Mouse (Mus musculus) gastrocnemius, postnatal 36 days (tissue): ENCODE measurements at regions not wholly inside any gene's neighbourhood (a gene's known extent, or its start where the extent isn't known, plus 50 kb on each side); places are given as distances from the start of the nearest gene placed in this dataset.
"Not testable (repeated sequence)": the region's sequence is repeated elsewhere in the genome, so short reads cannot be mapped to it uniquely, and the experiment has no call there.

Experiments
- DNase-seq, 2 experiments: peaks; one replicate each; pipeline ENCODE4 v3.0.0; 2022
- intact Hi-C: fragments of 180-260 bp; cut with DNase I; formaldehyde crosslinking; loops from one replicate; pipeline ENCODE4 v1.15.1; 2025

DNA sequence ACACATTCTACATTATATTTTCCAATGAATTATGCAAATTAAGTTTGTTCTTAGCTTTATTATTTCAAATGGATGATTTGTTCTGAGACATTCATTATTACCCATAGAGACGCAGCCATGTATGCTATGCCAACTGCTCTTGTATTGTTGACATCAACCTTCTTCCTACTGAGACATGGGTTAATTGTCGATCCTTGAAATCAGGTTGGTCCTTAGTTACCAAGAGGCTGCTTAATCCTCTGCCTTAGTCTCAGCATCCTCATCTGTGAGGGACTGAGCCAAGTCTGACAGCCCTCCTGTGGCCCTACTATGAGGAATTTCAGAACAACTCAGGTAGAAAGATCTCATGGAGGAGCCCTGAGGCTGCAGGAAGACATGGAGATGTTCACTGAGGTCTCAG is 345.2 kb upstream of the Klf6 start:
- no peak for DNase-seq
- intact Hi-C loops: no loop called here

- intact Hi-C loops: no loop called here
- no peak for DNase-seq
Measured at GRCm38 (mm10) chr13:5519181-5519580, 342.1 kb upstream of the Klf6 start.

- intact Hi-C loops: no loop called here
Measured at GRCm38 (mm10) chr13:5519600-5519999, 341.7 kb upstream of the Klf6 start.

DNA sequence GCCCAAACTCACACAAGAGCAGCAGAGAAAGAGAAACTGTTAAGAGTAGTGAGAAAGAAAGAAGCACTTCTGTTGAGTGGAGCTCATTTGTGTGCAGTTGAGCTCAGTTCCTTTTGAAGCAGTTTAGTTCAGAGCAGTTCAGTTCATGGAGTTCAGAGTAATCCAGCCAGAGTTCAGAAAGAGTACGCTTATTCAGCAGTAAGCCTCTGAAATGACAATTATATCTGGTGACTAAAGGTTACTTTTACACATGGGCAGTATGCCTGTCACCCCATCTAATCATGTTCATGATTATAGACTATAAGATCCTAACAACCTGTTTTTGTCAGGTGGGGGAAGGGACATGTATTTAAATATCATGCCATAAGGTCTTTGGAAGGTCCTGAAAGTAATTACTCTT is 333.9 kb upstream of the Klf6 start:
- intact Hi-C loops: no loop called here
- DNase-seq: no peak

More at GRCm38 (mm10) chr13:5519600-5519999, 341.7 kb upstream of the Klf6 start:
- DNase-seq: no peak

DNA sequence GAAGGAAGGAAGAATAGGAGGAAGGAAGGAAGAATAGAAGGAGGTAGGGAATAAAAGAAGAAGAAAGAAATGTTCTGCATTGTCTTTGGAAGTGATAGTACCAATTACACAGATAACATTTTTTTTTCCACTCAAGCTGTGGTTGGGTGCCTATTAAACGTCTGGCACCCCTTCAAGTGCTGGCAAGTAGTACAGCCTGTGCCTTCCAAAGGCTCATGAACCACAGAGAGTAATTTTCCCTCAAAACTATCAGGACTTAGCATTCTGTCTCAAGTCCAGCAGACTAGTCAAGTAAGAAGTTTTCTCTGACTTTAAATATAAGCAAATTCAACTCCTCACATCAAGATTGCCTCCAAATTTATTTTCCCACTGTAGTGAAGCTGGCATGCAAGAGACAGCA is 321.0 kb upstream of the Klf6 start:
- no peak for DNase-seq
- intact Hi-C loops: no loop called here

GRCm38 (mm10) chr13:5545521-5545920 is 315.8 kb upstream of the Klf6 start:
- intact Hi-C loops: no loop called here
- no peak for DNase-seq

GRCm38 (mm10) chr13:5546011-5546410 is 315.3 kb upstream of the Klf6 start:
- no peak for DNase-seq
- intact Hi-C loops: no loop called here

GRCm38 (mm10) chr13:5546937-5547336 is 314.3 kb upstream of the Klf6 start:
- intact Hi-C loops: no loop called here
- no peak for DNase-seq

GRCm38 (mm10) chr13:5548768-5549167 is 312.5 kb upstream of the Klf6 start:
- no peak for DNase-seq
- intact Hi-C loops: no loop called here

DNA sequence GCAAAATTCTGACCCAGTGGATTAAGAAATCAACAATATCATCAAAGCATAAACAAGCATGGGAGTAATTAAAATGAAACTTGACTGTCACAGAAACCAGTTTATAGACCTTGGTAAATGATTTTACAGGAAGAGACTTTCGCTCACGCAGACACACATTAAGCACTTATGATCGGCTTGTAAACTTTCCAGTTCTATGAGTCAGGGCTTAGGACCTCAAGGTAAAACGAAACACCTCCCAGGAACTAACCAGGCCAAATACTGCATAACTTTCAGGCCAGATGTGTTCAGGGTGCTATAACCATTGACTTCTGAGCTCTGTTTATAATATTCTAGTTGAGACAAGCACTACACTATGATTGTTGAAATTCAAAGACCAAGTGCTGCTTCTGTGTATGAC is 312.1 kb upstream of the Klf6 start:
- intact Hi-C loops: no loop called here
- no peak for DNase-seq

DNA sequence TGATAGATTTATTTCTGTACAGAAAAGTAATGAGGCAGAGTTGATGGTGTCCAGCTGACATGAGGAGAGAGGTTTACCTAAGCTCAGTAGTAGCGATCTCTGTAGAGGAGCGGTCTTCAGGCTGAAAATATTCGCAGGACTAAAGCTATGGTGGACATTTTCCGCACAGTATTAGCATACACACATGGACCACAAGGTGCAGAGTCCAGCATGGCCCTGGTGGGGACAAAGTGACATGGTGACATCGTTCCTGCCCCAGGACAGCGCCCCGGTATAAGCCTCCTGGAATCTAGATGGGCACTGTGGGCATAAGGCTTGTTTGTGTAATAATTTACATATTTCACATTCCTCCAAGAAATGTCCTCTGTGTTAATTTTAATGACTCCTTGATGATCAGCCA is 311.5 kb upstream of the Klf6 start:
- no peak for DNase-seq
- intact Hi-C loops: no loop called here

GRCm38 (mm10) chr13:5550354-5550753 is 310.9 kb upstream of the Klf6 start:
- intact Hi-C loops: no loop called here
- no peak for DNase-seq

DNA sequence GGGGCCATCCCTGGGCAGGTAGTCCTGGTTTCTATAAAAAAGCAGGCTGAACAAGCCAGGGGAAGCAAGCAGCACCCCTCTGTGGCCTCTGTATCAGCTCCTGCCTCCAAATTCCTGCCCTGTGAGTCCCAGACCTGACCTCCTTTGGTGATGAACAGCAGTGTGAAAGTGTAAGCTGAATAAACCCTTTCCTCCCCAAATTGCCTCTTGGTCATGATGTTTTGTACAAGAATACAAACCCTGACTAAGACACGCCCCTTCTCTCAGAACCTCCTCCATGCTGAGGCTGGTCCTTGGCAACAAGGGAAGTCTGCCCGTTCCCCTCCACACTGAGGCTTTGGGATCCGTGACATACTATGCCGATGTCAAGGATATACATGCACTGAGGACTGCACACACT is 310.2 kb upstream of the Klf6 start:
- DNase-seq: no peak
- intact Hi-C loops: no loop called here

GRCm38 (mm10) chr13:5553461-5553860 is 307.8 kb upstream of the Klf6 start:
- DNase-seq: no peak
- intact Hi-C loops: no loop called here

GRCm38 (mm10) chr13:5558095-5558494 is 303.2 kb upstream of the Klf6 start:
- intact Hi-C loops: no loop called here

GRCm38 (mm10) chr13:5566479-5566878 is 294.8 kb upstream of the Klf6 start:
- intact Hi-C loops: no loop called here
- no peak for DNase-seq

More at GRCm38 (mm10) chr13:5558095-5558494, 303.2 kb upstream of the Klf6 start:
- no peak for DNase-seq

GRCm38 (mm10) chr13:5566896-5567295 is 294.4 kb upstream of the Klf6 start:
- intact Hi-C loops: no loop called here
- DNase-seq: no peak

- DNase-seq: no peak
- intact Hi-C loops: no loop called here
Measured at GRCm38 (mm10) chr13:5569579-5569978, 291.7 kb upstream of the Klf6 start.

GRCm38 (mm10) chr13:5570386-5570785 is 290.9 kb upstream of the Klf6 start:
- DNase-seq: no peak
- intact Hi-C loops: no loop called here

GRCm38 (mm10) chr13:5576568-5576967 is 284.7 kb upstream of the Klf6 start:
- intact Hi-C loops: no loop called here
- no peak for DNase-seq

GRCm38 (mm10) chr13:5583681-5584080 is 277.6 kb upstream of the Klf6 start:
- DNase-seq, intact Hi-C loops: not testable (repeated sequence)

GRCm38 (mm10) chr13:5587196-5587595 is 274.1 kb upstream of the Klf6 start:
- no peak for DNase-seq
- intact Hi-C loops: no loop called here

DNA sequence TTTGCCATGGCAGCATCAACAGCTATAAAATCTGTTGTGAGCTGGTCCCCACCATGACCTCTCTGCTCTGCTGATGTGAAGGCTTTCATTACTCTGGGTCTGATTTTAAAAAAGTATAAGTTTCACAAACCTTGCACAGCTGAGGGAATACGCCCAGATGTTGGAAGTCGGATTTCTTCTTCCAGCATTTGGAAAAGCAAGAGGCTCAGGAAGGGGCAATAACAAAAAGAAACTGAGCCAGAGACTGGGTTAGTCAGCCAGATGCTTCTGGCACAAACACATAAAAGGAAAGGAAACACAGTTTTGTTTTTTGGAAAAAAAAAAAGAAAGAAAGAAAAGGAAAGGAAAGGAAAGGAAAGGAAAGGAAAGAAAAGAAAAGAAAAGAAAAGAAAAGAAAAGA is 270.0 kb upstream of the Klf6 start:
- intact Hi-C loops: no loop called here
- DNase-seq: peak in 1 of 2 experiments; percentile 24
